Mouse (Mus musculus) right cerebral cortex, postnatal 14 days (tissue): Measurements from ENCODE around the gene Hectd4.

Experiments used
- DNase-seq: peaks from one replicate; pipeline ENCODE4 v3.0.0; 2022

The Hectd4 gene

DNA sequence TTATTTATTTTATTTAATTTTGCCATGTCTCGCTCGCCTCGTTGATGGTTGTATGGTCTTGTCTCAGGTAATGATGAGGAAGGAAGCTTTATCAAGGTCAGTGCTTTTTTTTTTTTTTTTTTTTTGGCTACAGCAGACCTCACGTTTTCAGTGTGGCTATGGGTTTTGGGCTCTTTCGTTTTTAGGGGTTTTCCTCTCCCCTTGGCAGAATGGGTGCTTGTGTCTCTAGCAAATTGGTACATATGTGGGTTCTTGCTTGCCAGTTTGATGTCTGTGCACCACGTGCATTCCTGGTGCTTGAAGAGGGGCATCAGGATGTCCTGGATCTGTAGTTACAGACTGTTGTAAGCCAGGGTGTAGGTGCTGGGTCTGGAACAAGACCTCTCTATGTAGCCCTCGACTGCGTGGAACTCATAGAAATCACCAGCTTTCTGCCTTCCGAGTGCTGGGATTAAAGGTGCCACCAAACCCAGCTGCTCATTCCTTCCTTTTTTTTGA is 179.0 kb downstream of the Hectd4 start:
- no peak for DNase-seq

DNA sequence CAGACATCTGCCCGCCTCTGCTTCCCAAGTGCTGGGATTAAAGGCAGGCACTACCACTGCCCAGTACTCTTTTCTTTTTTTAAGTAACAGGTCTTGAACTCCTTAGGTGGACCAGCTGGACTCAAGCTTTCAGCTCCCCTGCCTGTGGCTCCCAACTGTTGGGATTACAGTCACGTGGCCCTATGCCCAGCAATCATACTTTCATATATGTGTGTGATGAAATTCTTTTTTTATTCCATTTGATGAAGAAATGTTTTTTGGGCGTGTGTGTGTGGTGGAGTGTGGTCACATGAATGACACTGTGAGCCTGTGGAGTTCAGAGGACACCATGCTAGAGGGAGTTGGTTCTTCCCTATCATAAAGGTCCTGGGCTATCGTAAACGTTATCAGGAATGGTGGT is 179.5 kb downstream of the Hectd4 start:
- DNase-seq, result no peak

DNA sequence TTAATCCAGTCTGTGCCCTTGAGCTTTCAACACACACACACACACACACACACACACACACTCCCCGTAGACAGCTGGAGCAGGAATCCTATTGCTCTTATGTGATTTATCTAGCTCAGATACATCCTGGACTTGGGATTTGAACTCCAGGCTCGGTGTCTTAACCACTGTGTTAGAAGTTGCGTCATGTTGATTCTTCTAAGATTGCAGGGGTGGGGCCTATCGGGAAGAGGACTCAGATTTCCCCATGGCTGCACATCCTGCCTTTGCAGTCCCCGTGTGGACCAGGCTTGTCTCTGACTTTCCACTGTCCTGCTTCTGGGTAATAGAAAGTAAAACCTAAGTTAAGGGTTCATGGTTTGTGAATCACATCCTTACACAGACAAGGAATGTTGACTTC is 180.0 kb downstream of the Hectd4 start:
- no peak for DNase-seq

DNA sequence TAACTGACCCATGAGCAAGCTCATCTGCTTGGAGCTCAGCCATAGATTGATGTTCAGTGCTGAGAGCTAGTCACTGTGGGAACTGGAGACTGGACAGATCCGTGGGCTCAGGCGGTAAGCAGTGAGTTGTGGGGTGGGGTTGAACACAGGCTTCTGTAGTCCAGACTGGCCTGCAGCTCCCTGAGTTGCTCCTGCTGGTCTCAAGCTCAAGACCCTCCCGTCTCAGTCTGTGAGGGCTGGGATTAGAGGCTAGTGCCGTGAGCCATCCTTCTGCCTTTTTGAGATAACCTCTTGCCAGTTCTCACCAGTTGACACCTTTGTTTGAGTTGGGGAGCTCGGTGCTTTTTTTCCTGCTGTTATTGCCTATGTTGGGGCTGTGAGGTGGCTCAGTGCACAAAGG is 180.8 kb downstream of the Hectd4 start:
- no peak for DNase-seq

DNA sequence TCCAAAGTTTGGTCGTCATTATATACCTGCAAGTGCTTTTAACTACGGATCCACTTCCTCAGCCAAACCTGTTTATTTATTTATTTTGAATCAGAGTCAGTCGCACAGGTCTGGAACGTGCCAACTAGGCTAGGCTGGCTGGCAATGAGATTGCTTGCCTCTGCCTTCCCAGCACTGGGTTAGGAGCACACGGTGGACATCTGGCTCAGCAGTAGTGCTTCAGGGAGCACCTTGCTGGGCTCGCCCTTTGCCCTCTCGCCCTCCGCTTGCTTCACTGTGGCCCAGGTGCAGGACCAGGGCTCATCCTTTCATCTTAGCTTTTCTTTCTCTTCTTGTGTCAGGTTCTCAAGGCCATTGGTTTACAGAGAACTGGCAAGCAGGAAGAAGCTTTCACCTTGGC is 187.8 kb downstream of the Hectd4 start:
- no peak for DNase-seq

DNA sequence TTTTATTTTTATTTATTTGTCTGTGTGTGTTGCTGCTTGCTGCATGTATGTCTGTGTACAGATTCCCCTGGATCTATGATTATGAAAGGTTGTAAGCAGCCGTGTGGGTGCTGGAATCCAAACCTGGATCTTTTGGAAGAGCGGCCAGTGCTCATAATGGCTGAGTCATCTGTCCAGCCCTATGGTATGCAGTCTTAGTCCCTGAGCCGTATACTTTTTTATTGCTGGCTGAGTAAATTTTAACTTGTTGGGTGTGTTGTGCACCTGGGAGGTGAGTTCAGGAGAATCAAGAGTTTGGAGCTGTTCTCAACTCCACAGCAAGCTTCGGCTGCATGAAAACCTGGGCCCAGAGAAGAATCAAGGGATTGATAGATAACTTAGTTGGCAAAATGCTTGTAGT is 191.0 kb downstream of the Hectd4 start:
- DNase-seq, result no peak
